ENCODE assay signal across 8 mouse cellular contexts in genomic region chr2:14054716-14055115, GRCm38 (mm10). TPM values are rescaled to one million over a fixed set of nuclear protein-coding genes. Genes with fewer than 3 reads are reported as not detected.
DNase-seq lines count a peak whose midpoint lies in the region; ATAC-seq and TF ChIP-seq lines count a peak whose summit lies in the region.

No protein-coding gene starts in this region.

- WGBS in liver, embryonic 12.5 days (ENCODE audit: insufficient replicate concordance): 5% methylated on average over 6 of the region's 6 CpGs

- no peaks in the 10 kb centered on the region for H3K36me3 ChIP-seq in testis, adult 2 months (ENCODE audit: control insufficient read depth, insufficient read depth, low read length)
- H3K36me3 ChIP-seq in liver, embryonic 12.5 days: no peaks in the 10 kb centered on the region

- peaks cover 9% of the 10 kb centered on the region for H3K4me1 ChIP-seq in testis, adult 2 months (ENCODE audit: control insufficient read depth, insufficient read depth, low read length)
- H3K4me1 ChIP-seq in liver, embryonic 12.5 days: peaks cover 23% of the 10 kb centered on the region

- peak overlapping the region; percentile 90 for H3K4me2 ChIP-seq in liver, embryonic 12.5 days

- H3K27ac ChIP-seq in testis, adult 2 months (ENCODE audit: control insufficient read depth, insufficient read depth, low read depth, low read length): peak overlapping the region; percentile 72
- peak overlapping the region; percentile 79 for H3K27ac ChIP-seq in liver, embryonic 12.5 days

- H3K27me3 ChIP-seq in testis, adult 2 months (ENCODE audit: control insufficient read depth, insufficient read depth, low read length): no peaks in the 10 kb centered on the region
- no peaks in the 10 kb centered on the region for H3K27me3 ChIP-seq in liver, embryonic 12.5 days (replicated peaks)

- peak; percentile 13 for ATAC-seq in cerebellum, adult (ENCODE audit: insufficient number of reproducible peaks, low FRiP score, low TSS enrichment)
- ATAC-seq in liver, embryonic 12.5 days: peak; percentile 69
- ATAC-seq in CD4-positive, CD25-positive, alpha-beta regulatory T cell, adult 4 months: no peak

- H3K9me3 ChIP-seq in liver, embryonic 12.5 days (replicated peaks): no peaks in the 10 kb centered on the region

- TF ChIP-seq CTCF in testis, adult 2 months (IDR thresholded peaks at IDR 0.05; ENCODE audit: control insufficient read depth, insufficient read depth, insufficient replicate concordance, low read depth, low read length): no peak

- peak overlapping the region; percentile 80 for H3K4me3 ChIP-seq in testis, adult 2 months (ENCODE audit: control insufficient read depth, low read depth, low read length)
- H3K4me3 ChIP-seq in liver, embryonic 12.5 days: peak overlapping the region; percentile 85

- DNase-seq in cerebellum, adult 18-20 months: no peak
- no peak for DNase-seq in testis, postnatal 14 days (ENCODE audit: low spot score)
- no peak for DNase-seq in layer of hippocampus, postnatal 25 days (ENCODE audit: extremely low spot score in 1 of 2, low spot score in 1 of 2)
- no peak for DNase-seq in right cerebral cortex, postnatal 10 days (ENCODE audit: low spot score in 2 of 2)

- H3K9ac ChIP-seq in liver, embryonic 12.5 days: peak overlapping the region; percentile 83

- TF ChIP-seq POLR2A in testis, adult 2 months (IDR thresholded peaks at IDR 0.05; ENCODE audit: control insufficient read depth, low read depth, low read length): no peak

RNA-seq across cellular contexts. Expression of gene Hacd1, which starts 1.2 kb away (rescaled TPM):
- polyA plus RNA-seq in testis, adult 2 months (2012; rRNA removed): 45.7 and 49.9 TPM in 2 replicates
- 65.6 and 71.5 TPM in 2 replicates for polyA plus RNA-seq in liver, embryonic 12.5 days (2016; fragmentation: Nextera tagmentation; extraction: Ambion mirVana)
- total RNA-seq in layer of hippocampus, postnatal 25 days (2021): 10 to 100 TPM; 18.1 to 21.8 TPM
- polyA plus RNA-seq in CD4-positive, CD25-positive, alpha-beta regulatory T cell, adult 4 months (2017; shearing (Covaris generic)): not detected

RNA-seq across cellular contexts. Expression of gene Stam, which starts 19.2 kb away (rescaled TPM):
- 8.1 and 8.3 TPM in 2 replicates for polyA plus RNA-seq in testis, adult 2 months (2012; rRNA removed)
- polyA plus RNA-seq in liver, embryonic 12.5 days (2016; fragmentation: Nextera tagmentation; extraction: Ambion mirVana): 33.7 and 34.3 TPM in 2 replicates
- total RNA-seq in layer of hippocampus, postnatal 25 days (2021): 100 to 1,000 TPM in 1 of 2 experiments, 10 to 100 TPM in 1; 85.4 to 100 TPM
- polyA plus RNA-seq in CD4-positive, CD25-positive, alpha-beta regulatory T cell, adult 4 months (2017; shearing (Covaris generic)): 10 to 100 TPM; 13.6 to 14.0 TPM

Comparison
In these comparisons a context has a peak if more than half of its experiments do, and no peak if none do; other contexts are left out.
1. RNA of gene Hacd1, which starts 1.2 kb away (polyA plus RNA-seq): 65.6 to 71.5 TPM in liver, embryonic 12.5 days and 45.7 to 49.9 TPM in testis, adult 2 months; not detected in CD4-positive, CD25-positive, alpha-beta regulatory T cell, adult 4 months; every median in the first group is over 10 times any median in the second.